Mouse (Mus musculus): ENCODE measurements around the gene H2-Q2. TPM values are rescaled to one million over a fixed set of nuclear protein-coding genes. Genes with fewer than 3 reads are reported as not detected.

H2-Q2 gene
- polyA plus RNA-seq (2014; fragmentation: Illumina TruSeq; extraction: RNeasy Lipid Tissue Mini Kit (QIAGEN cat#74804); ENCODE audit: low read depth, low replicate concordance), result 0.69 TPM

DNA sequence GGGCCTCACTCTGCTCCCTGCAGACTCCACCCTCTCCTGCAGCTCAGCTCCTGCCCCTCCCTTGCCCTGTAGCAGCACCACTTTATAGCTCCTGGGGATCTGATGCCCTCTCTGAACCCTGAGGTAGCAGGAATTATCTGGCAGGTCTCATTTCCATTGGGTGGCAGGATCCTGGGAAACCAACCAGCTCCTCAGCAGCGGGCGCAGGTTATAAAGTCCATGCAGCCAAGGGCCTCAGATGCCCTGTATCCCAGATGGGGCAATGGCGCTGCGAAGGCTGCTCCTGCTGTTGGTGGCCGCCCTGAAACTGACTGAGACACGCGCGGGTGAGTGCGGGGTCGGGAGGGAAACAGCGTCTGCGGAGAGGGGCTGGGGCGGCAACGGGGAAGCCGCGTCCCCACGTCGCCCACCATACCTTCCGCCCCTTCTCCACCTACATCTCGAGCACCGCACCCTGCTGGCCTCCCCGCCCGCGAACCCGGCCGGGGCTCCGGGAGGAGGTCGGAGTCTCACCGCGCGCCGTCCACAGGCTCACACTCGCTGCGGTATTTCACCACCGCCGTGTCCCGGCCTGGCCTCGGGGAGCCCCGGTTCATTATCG is at the start of gene H2-Q2:
Gene H2-Q2, plus strand, starts transcription at position 172 of the 601 bp plus-strand sequence.

DNA sequence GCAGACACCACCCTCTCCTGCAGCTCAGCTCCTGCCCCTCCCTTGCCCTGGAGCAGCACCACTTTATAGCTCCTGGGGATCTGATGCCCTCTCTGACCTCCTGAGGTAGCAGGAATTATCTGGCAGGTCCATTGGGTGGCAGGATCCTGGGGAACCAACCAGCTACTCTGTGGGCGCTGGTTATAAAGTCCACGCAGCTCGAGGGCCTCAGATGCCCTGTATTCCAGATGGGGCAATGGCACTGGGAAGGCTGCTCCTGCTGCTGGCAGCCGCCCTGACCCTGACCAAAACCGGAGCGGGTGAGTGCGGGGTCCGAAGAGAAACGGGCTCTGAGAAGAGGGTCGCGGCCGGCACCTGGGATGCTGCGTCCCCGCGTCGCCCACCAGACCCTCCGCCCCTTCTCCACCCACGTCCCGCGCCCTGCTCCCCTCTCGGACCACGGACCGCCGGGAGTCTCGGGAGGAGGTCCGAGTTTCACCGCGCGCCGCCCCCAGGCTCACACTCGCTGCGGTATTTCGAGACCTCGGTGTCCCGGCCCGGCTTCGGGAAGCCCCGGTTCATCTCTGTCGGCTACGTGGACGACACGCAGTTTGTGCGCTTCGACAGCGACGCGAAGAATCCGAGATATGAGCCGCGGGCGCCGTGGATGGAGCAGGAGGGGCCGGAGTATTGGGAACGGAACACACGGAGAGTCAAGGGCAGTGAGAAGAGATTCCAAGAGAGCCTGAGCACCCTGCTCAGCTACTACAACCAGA is 21.5 kb upstream of the H2-Q2 start, which contains the start of gene H2-Q1:
Gene H2-Q1, plus strand, starts transcription at position 79 of the 755 bp plus-strand sequence.

DNA sequence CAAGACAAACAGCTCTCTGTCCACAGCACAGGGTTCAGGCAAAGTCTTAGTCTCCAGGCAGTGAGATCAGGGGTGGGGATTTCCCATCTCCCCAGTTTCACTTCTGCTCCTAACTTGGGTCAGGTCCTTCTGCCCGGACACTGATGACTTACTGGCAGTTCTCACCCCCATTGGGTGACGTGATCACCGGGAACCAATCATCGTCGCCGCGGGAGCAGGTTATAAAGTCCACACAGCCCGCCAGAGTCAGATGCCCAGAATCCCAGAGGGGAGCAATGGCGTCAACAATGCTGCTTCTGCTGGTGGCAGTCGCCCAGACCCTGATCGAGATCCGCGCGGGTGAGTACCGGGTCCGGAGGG is 37.3 kb downstream of the H2-Q2 start, which contains the start of gene H2-Q4:
Gene H2-Q4, plus strand, starts transcription at position 249 of the 360 bp plus-strand sequence.

Other genes with a start within 250 kb of the H2-Q2 start
- gene Ly6g5c, start 234.0 kb upstream of the H2-Q2 start, polyA plus RNA-seq (2014; fragmentation: Illumina TruSeq; extraction: RNeasy Lipid Tissue Mini Kit (QIAGEN cat#74804); ENCODE audit: low read depth, low replicate concordance), result not detected
- not detected for gene Ly6g5b, start 226.8 kb upstream of the H2-Q2 start, polyA plus RNA-seq (2014; fragmentation: Illumina TruSeq; extraction: RNeasy Lipid Tissue Mini Kit (QIAGEN cat#74804); ENCODE audit: low read depth, low replicate concordance)
- 8.7 TPM for gene Gpank1, start 220.8 kb upstream of the H2-Q2 start, polyA plus RNA-seq (2014; fragmentation: Illumina TruSeq; extraction: RNeasy Lipid Tissue Mini Kit (QIAGEN cat#74804); ENCODE audit: low read depth, low replicate concordance)
- gene Csnk2b, start 220.2 kb upstream of the H2-Q2 start, polyA plus RNA-seq (2014; fragmentation: Illumina TruSeq; extraction: RNeasy Lipid Tissue Mini Kit (QIAGEN cat#74804); ENCODE audit: low read depth, low replicate concordance), result 948 TPM
- gene D17H6S53E, start 215.9 kb upstream of the H2-Q2 start, polyA plus RNA-seq (2014; fragmentation: Illumina TruSeq; extraction: RNeasy Lipid Tissue Mini Kit (QIAGEN cat#74804); ENCODE audit: low read depth, low replicate concordance), result 0.28 TPM
- not detected for gene Apom, start 210.2 kb upstream of the H2-Q2 start, polyA plus RNA-seq (2014; fragmentation: Illumina TruSeq; extraction: RNeasy Lipid Tissue Mini Kit (QIAGEN cat#74804); ENCODE audit: low read depth, low replicate concordance)
- 44.2 TPM for gene Bag6, start 207.1 kb upstream of the H2-Q2 start, polyA plus RNA-seq (2014; fragmentation: Illumina TruSeq; extraction: RNeasy Lipid Tissue Mini Kit (QIAGEN cat#74804); ENCODE audit: low read depth, low replicate concordance)
- gene Prrc2a, start 177.3 kb upstream of the H2-Q2 start, polyA plus RNA-seq (2014; fragmentation: Illumina TruSeq; extraction: RNeasy Lipid Tissue Mini Kit (QIAGEN cat#74804); ENCODE audit: low read depth, low replicate concordance), result 14.1 TPM
- 379 TPM for gene Aif1, start 166.2 kb upstream of the H2-Q2 start, polyA plus RNA-seq (2014; fragmentation: Illumina TruSeq; extraction: RNeasy Lipid Tissue Mini Kit (QIAGEN cat#74804); ENCODE audit: low read depth, low replicate concordance)
- gene Lst1, start 153.8 kb upstream of the H2-Q2 start, polyA plus RNA-seq (2014; fragmentation: Illumina TruSeq; extraction: RNeasy Lipid Tissue Mini Kit (QIAGEN cat#74804); ENCODE audit: low read depth, low replicate concordance), result not detected
- not detected for gene Ltb, start 147.8 kb upstream of the H2-Q2 start, polyA plus RNA-seq (2014; fragmentation: Illumina TruSeq; extraction: RNeasy Lipid Tissue Mini Kit (QIAGEN cat#74804); ENCODE audit: low read depth, low replicate concordance)
- not detected for gene Tnf, start 140.2 kb upstream of the H2-Q2 start, polyA plus RNA-seq (2014; fragmentation: Illumina TruSeq; extraction: RNeasy Lipid Tissue Mini Kit (QIAGEN cat#74804); ENCODE audit: low read depth, low replicate concordance)
- not detected for gene Lta, start 136.9 kb upstream of the H2-Q2 start, polyA plus RNA-seq (2014; fragmentation: Illumina TruSeq; extraction: RNeasy Lipid Tissue Mini Kit (QIAGEN cat#74804); ENCODE audit: low read depth, low replicate concordance)
- gene Gm16181, start 121.4 kb upstream of the H2-Q2 start, polyA plus RNA-seq (2014; fragmentation: Illumina TruSeq; extraction: RNeasy Lipid Tissue Mini Kit (QIAGEN cat#74804); ENCODE audit: low read depth, low replicate concordance), result not detected
- 10.2 TPM for gene Atp6v1g2, start 108.6 kb upstream of the H2-Q2 start, polyA plus RNA-seq (2014; fragmentation: Illumina TruSeq; extraction: RNeasy Lipid Tissue Mini Kit (QIAGEN cat#74804); ENCODE audit: low read depth, low replicate concordance)
- gene Nfkbil1, start 106.5 kb upstream of the H2-Q2 start, polyA plus RNA-seq (2014; fragmentation: Illumina TruSeq; extraction: RNeasy Lipid Tissue Mini Kit (QIAGEN cat#74804); ENCODE audit: low read depth, low replicate concordance), result 0.56 TPM
- 7.1 TPM for gene Ddx39b, start 100.5 kb upstream of the H2-Q2 start, polyA plus RNA-seq (2014; fragmentation: Illumina TruSeq; extraction: RNeasy Lipid Tissue Mini Kit (QIAGEN cat#74804); ENCODE audit: low read depth, low replicate concordance)
- gene H2-D1, start 79.5 kb upstream of the H2-Q2 start, polyA plus RNA-seq (2014; fragmentation: Illumina TruSeq; extraction: RNeasy Lipid Tissue Mini Kit (QIAGEN cat#74804); ENCODE audit: low read depth, low replicate concordance), result 2.8 TPM
- gene H2-Q1, start 21.8 kb upstream of the H2-Q2 start, polyA plus RNA-seq (2014; fragmentation: Illumina TruSeq; extraction: RNeasy Lipid Tissue Mini Kit (QIAGEN cat#74804); ENCODE audit: low read depth, low replicate concordance), result 0.08 TPM
- 1.6 TPM for gene H2-Q4, start 37.4 kb downstream of the H2-Q2 start, polyA plus RNA-seq (2014; fragmentation: Illumina TruSeq; extraction: RNeasy Lipid Tissue Mini Kit (QIAGEN cat#74804); ENCODE audit: low read depth, low replicate concordance)
- 0.66 TPM for gene H2-Q6, start 82.6 kb downstream of the H2-Q2 start, polyA plus RNA-seq (2014; fragmentation: Illumina TruSeq; extraction: RNeasy Lipid Tissue Mini Kit (QIAGEN cat#74804); ENCODE audit: low read depth, low replicate concordance)
- 0.49 TPM for gene H2-Q7, start 96.9 kb downstream of the H2-Q2 start, polyA plus RNA-seq (2014; fragmentation: Illumina TruSeq; extraction: RNeasy Lipid Tissue Mini Kit (QIAGEN cat#74804); ENCODE audit: low read depth, low replicate concordance)
- gene H2-Q10, start 127.8 kb downstream of the H2-Q2 start, polyA plus RNA-seq (2014; fragmentation: Illumina TruSeq; extraction: RNeasy Lipid Tissue Mini Kit (QIAGEN cat#74804); ENCODE audit: low read depth, low replicate concordance), result 0.17 TPM
- 0.48 TPM for gene Pou5f1, start 163.8 kb downstream of the H2-Q2 start, polyA plus RNA-seq (2014; fragmentation: Illumina TruSeq; extraction: RNeasy Lipid Tissue Mini Kit (QIAGEN cat#74804); ENCODE audit: low read depth, low replicate concordance)
- gene Tcf19, start 174.6 kb downstream of the H2-Q2 start, polyA plus RNA-seq (2014; fragmentation: Illumina TruSeq; extraction: RNeasy Lipid Tissue Mini Kit (QIAGEN cat#74804); ENCODE audit: low read depth, low replicate concordance), result 1.1 TPM
- gene Cchcr1, start 174.9 kb downstream of the H2-Q2 start, polyA plus RNA-seq (2014; fragmentation: Illumina TruSeq; extraction: RNeasy Lipid Tissue Mini Kit (QIAGEN cat#74804); ENCODE audit: low read depth, low replicate concordance), result 25.0 TPM
- gene Psors1c2, start 191.0 kb downstream of the H2-Q2 start, polyA plus RNA-seq (2014; fragmentation: Illumina TruSeq; extraction: RNeasy Lipid Tissue Mini Kit (QIAGEN cat#74804); ENCODE audit: low read depth, low replicate concordance), result 1.3 TPM
- gene Cdsn, start 209.9 kb downstream of the H2-Q2 start, polyA plus RNA-seq (2014; fragmentation: Illumina TruSeq; extraction: RNeasy Lipid Tissue Mini Kit (QIAGEN cat#74804); ENCODE audit: low read depth, low replicate concordance), result 0.34 TPM
- gene 2300002M23Rik, start 225.2 kb downstream of the H2-Q2 start, polyA plus RNA-seq (2014; fragmentation: Illumina TruSeq; extraction: RNeasy Lipid Tissue Mini Kit (QIAGEN cat#74804); ENCODE audit: low read depth, low replicate concordance), result not detected